Mouse (Mus musculus) heart, embryonic 13.5 days (tissue): Measurements from ENCODE around the gene Ivd. TPM values are rescaled to one million over a fixed set of nuclear protein-coding genes. Genes with fewer than 3 reads are reported as not detected.

Source experiments
- ATAC-seq: fragments of 200-750 bp; cut with Nextera tagmentation; 2 replicates; pipeline ENCODE4 v1.8.0; 2017; ENCODE audit warnings: moderate TSS enrichment; ENCODE audit not compliant: insufficient number of reproducible peaks, low FRiP score, low TSS enrichment; ENCODE audit errors: extremely low read depth
- H3K27ac ChIP-seq: fragments of 300-500 bp; sonication (generic); replicated peaks from 2 replicates; pipeline ENCODE4 v1.5.1; 2015; ENCODE audit warnings: moderate library complexity, mild to moderate bottlenecking, inconsistent platforms
- H3K27me3 ChIP-seq: fragments of 300-500 bp; sonication (generic); replicated peaks from 2 replicates; pipeline ENCODE4 v1.6.1; 2015; ENCODE audit warnings: mild to moderate bottlenecking, inconsistent platforms
- H3K36me3 ChIP-seq: fragments of 300-500 bp; sonication (generic); 2 replicates; pipeline ENCODE4 v1.6.1; 2015; ENCODE audit warnings: mild to moderate bottlenecking, inconsistent platforms
- H3K4me1 ChIP-seq: fragments of 300-500 bp; sonication (generic); 2 replicates; pipeline ENCODE4 v1.6.1; 2015; ENCODE audit warnings: inconsistent platforms
- H3K4me2 ChIP-seq: fragments of 300-500 bp; sonication (generic); 2 replicates; pipeline ENCODE4 v1.6.1; 2015; ENCODE audit warnings: inconsistent platforms, mild to moderate bottlenecking, moderate library complexity
- H3K4me3 ChIP-seq: fragments of 300-500 bp; sonication (generic); 2 replicates; pipeline ENCODE4 v1.5.1; 2015; ENCODE audit warnings: moderate library complexity, mild to moderate bottlenecking, inconsistent platforms
- H3K9ac ChIP-seq: fragments of 300-500 bp; sonication (generic); 2 replicates; pipeline ENCODE4 v1.6.1; 2015; ENCODE audit warnings: inconsistent platforms, mild to moderate bottlenecking, moderate library complexity
- H3K9me3 ChIP-seq: fragments of 300-500 bp; sonication (generic); 2 replicates; pipeline ENCODE4 v1.6.1; 2016; ENCODE audit warnings: inconsistent platforms
- WGBS: fragments of 180-500 bp; shearing (Covaris S2); methylation state at CpG from one replicate; pipeline ENCODE4 v1.1.7; 2015; ENCODE audit warnings: mixed read lengths; 5-methylcytosine and 5-hydroxymethylcytosine counted together
- polyA plus RNA-seq: library from polyadenylated mRNA; unstranded; fragments of >200 nt; fragmentation: Nextera tagmentation; extraction: Ambion mirVana; gene quantifications from 2 replicates; pipeline ENCODE4 v1.2.1, GENCODE M21; 2015

The Ivd gene
- polyA plus RNA-seq, 1 experiment from 2014 or later: 69.9 TPM

DNA sequence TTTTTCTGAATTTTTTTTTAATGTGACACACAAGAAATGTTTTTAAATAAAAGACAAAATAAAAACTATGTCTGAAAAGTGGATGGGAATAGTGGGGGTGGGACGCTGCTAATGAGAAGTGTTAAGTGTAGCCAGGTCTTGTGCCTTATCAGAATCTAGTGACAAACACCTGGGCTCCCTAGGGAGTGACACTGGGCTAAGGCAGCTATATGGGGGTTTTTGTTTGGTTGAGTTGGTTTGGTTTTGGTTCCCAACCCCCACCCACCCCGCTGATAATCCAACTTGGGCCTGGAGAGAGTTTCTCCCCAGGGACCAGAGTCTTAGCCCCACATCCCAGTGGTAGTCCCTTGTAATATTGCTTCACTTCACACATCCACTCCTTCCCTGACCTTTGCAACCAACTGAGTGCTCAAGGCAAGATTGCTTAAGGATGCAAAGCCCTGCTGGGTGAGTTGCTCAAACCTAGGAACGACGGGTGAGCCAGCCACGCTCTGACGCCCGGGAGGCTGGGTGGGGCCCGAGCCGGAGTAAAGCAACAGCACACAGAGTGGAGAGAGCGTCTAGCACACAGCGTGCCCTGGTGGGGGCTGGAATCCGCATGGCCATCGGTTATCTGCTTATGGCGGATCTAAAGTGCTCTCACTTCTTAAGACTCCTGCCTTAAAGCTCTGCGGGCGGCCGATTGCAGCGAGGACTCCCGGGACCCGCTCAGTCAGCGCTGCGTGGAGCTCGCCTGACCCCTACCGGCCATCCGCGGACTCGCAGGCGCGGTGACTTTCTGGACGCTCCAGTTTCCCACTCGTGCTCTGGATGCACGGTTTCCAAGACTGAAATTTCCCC is 21.3 kb downstream of the Ivd start:
- peak overlapping the region; percentile 47 for H3K4me3 ChIP-seq
- H3K27ac ChIP-seq: no peak overlapping the region
- H3K36me3 ChIP-seq: peaks cover 18% of the 10 kb centered on the region
- H3K27me3 ChIP-seq: peaks cover 40% of the 10 kb centered on the region
- H3K4me2 ChIP-seq: peak overlapping the region; percentile 73
- 3% methylated on average over 32 of the region's 32 CpGs for WGBS
- peak; percentile 64 for ATAC-seq
- H3K4me1 ChIP-seq: peaks cover 32% of the 10 kb centered on the region
- no peaks in the 10 kb centered on the region for H3K9me3 ChIP-seq
- H3K9ac ChIP-seq: peak overlapping the region; percentile 76

DNA sequence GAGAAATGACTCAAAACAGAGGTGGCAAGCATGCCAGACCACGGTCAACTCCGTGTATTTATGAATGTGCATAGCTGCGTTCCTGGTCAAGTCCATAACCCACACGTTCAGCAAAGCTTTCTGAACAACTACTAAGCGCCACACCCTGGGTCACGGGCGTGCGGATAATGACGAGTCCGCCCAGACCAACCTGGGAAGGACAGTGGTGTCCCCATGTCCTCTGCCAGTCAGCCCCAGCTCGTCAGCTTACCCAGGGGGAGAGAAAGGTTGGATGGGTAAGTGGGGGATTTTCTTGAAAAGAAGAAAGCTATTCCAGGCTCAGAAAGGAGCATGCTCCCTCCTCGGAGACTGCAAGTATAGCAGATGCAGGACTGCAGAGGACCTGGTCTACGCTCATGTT is 25.7 kb downstream of the Ivd start:
- H3K9ac ChIP-seq: peak overlapping the region; percentile 57
- peak; percentile 40; the same call in 1 of the 2 replicates for ATAC-seq
- H3K4me2 ChIP-seq: peak overlapping the region; percentile 60
- no peaks in the 10 kb centered on the region for H3K36me3 ChIP-seq
- H3K27ac ChIP-seq: peak overlapping the region; percentile 26
- no peaks in the 10 kb centered on the region for H3K9me3 ChIP-seq
- peaks cover 24% of the 10 kb centered on the region for H3K4me1 ChIP-seq
- WGBS: 53% methylated on average over 13 of the region's 13 CpGs
- H3K27me3 ChIP-seq: peaks cover 73% of the 10 kb centered on the region
- peak overlapping the region; percentile 21 for H3K4me3 ChIP-seq

DNA sequence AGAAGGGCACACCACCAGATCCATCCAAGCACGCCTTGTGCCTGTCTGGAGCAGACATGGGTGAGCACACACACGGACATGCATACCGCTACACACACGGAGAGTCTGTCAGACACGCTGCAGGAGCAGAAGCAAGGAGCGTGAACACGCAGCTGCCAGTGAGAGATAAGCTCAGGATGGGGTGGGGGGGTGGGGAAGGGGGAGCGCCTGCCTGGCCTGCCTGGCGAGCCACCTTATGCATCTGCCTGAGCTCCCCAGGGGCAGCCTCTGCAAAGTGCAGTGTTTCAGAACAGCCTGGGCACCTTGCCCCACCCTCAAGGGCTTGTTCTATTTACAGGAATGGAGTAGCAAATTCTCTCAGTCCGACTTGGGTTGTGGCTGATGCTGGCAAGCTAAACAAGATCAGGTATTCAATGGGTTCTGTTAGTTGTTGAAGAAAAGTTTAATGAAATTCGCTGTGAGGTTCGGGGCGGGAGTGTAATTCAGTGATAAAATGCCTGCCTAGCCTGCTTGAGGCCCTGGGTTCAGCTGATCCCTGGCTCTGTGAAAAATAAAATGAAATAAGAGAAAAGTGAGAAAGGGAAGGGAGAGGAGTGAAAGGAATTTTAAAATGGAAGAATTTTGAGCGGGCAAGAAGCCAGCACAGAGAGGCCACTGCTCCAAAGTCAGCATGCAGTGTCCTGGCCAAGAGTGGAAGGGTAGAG is 26.2 kb downstream of the Ivd start:
- peak overlapping the region; percentile 21 for H3K4me3 ChIP-seq
- no peaks in the 10 kb centered on the region for H3K36me3 ChIP-seq
- WGBS: 13% methylated on average over 14 of the region's 14 CpGs
- peak overlapping the region; percentile 57 for H3K9ac ChIP-seq
- peak overlapping the region; percentile 60 for H3K4me2 ChIP-seq
- peaks cover 78% of the 10 kb centered on the region for H3K27me3 ChIP-seq
- H3K27ac ChIP-seq: peak overlapping the region; percentile 26
- H3K4me1 ChIP-seq: peaks cover 18% of the 10 kb centered on the region
- no peaks in the 10 kb centered on the region for H3K9me3 ChIP-seq
- peak; percentile 80 for ATAC-seq

DNA sequence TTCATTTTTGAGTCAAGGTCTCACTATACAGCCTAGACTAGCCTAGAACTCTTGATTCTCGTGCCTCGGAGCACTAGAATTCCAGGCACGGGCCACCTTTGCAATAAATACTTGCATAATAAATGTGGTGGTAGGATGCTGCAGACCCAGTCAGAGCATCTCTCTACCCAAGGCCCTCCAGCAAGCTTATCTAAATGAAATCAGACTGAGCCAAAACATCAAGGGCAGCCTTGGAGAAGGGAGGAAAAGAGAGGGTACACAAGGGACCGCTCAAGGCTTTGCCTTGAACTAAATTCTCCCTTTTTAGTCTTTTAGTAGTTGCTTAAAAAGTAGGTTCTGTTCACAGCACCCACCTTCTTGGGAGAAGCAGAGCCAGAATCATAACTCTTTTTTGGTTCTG is 29.4 kb downstream of the Ivd start:
- no peak overlapping the region for H3K4me2 ChIP-seq
- WGBS: 85% methylated on average over 4 of the region's 4 CpGs
- peaks cover 85% of the 10 kb centered on the region for H3K27me3 ChIP-seq
- no peak for ATAC-seq
- no peaks in the 10 kb centered on the region for H3K36me3 ChIP-seq
- H3K4me1 ChIP-seq: peaks cover 20% of the 10 kb centered on the region
- no peak overlapping the region for H3K9ac ChIP-seq
- no peak overlapping the region for H3K4me3 ChIP-seq
- H3K9me3 ChIP-seq: no peaks in the 10 kb centered on the region
- H3K27ac ChIP-seq: no peak overlapping the region

DNA sequence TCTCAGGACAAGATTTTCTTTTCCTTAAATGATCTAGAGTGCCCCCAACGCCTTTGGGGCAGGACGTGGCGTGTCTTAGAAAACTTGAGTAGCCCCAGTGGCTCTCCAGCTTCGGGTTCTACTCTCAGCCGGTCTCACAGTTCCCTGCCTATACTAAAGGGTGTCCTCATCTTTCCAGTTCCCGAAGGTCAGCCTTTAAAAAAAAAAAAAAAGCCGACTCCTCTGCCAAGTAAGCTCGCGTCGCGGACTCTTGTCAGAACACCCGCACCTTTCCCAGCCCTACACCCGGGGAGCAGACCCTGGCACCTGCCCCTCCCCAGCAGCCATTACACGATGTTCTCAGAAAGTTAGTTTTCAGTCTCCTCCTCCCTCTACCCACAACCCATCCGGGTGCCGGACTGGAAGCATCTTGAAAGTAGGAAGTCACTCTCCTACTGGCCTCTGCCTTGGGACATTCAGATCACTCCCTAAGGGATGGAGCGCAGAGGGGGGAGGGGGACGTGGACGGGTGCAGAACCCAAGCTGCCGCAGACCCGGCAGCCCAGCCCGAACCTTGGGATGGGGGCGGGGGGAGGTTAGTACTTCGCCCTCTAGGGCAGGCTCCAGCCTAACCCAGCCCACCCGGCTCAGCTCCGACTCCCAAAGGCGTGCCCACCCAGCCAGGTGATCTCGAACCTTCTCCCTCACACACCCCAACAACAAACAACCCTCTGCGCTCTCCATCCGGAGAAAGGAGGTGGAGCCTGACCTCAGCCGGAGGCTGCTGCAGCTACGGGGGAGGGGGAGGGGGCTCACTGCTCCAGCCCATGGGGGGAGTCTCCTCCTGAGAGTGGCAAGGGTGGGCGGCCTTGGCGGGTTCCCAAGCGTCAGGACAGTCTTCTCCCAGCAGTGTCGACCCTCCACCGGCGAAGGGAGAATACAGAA is 34.5 kb downstream of the Ivd start:
- Histone ChIP-seq H3K27me3 (peaks cover 96% of the 10 kb centered on the region), H3K4me1 (peaks cover 37% of the 10 kb centered on the region), H3K9me3 (no peaks in the 10 kb centered on the region), H3K27ac (no peak overlapping the region), H3K4me2 (peak overlapping the region; percentile 87), H3K36me3 (no peaks in the 10 kb centered on the region), H3K4me3 (peak overlapping the region; percentile 57), H3K9ac (peak overlapping the region; percentile 72)
- under 1% methylated on average over 38 of the region's 38 CpGs for WGBS
- no peak for ATAC-seq

DNA sequence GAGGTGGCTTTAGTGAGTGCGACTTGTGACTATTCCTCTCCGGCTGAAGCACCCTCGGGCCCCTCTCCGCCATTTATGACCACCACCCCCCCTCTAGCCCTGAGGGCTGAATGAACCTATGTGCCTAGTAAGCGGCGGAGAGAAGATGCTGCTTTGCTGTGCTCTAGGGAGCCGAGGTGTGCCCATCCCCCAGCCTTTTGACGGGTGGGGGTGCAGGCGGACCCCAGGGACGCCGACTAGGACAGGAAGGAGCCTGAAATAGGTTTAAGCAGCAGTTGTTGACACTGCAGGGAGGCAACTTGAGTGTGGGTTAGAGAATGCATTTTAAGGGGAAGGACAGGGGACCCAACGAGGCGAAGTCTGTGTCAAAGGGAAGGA is 35.1 kb downstream of the Ivd start:
- Histone ChIP-seq H3K27me3 (peaks cover 90% of the 10 kb centered on the region), H3K36me3 (no peaks in the 10 kb centered on the region), H3K9ac (peak overlapping the region; percentile 72), H3K4me2 (peak overlapping the region; percentile 87), H3K4me3 (peak overlapping the region; percentile 57), H3K9me3 (no peaks in the 10 kb centered on the region), H3K4me1 (peaks cover 37% of the 10 kb centered on the region), H3K27ac (no peak overlapping the region)
- no peak for ATAC-seq
- WGBS: 2% methylated on average over 13 of the region's 13 CpGs

DNA sequence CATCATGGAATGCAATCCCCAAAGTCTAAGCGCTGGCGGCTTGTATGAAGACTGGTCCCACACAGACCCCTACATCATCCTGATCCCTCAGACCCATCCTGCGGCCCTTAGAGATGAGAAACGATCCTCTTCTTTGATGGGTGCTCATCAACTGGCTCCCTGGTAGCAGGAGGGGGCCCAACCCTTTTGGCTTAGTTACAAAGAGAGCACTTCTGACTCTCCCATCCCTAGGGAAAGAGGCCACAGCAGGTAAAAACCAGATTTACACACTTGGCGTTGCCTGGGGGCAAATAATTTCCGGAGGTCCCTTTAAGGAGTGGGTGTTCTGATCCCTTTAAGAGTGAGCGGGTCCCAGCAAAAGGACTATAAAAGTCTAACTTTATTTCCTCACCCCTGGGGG is 35.6 kb downstream of the Ivd start:
- H3K9ac ChIP-seq: peak overlapping the region; percentile 72; the same call in 1 of the 2 replicates
- peak overlapping the region; percentile 87 for H3K4me2 ChIP-seq
- peak overlapping the region; percentile 57 for H3K4me3 ChIP-seq
- H3K4me1 ChIP-seq: peaks cover 37% of the 10 kb centered on the region
- 3% methylated on average over 7 of the region's 7 CpGs for WGBS
- no peaks in the 10 kb centered on the region for H3K36me3 ChIP-seq
- H3K9me3 ChIP-seq: no peaks in the 10 kb centered on the region
- peaks cover 85% of the 10 kb centered on the region for H3K27me3 ChIP-seq
- no peak overlapping the region for H3K27ac ChIP-seq
- no peak for ATAC-seq

DNA sequence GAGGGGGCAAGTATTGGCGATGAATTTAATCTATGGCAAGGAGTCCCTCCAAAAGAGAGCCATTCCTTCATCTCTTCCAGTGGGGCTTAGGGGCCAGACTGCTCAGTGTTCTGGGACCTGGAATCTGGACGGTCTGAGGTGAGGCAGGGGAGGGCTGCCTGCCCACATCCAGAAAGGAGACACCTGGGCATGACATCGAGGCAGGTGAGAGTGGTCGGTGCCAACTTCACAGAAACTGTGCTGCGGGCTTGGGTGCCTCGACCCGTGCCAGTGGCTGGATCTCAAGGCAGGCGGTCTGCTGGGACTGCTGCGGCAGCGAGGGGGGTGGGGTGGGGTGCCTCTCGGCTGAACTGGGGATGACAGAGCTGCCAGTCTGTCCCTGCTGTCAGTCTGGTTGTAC is 36.1 kb downstream of the Ivd start:
- WGBS: 3% methylated on average over 11 of the region's 11 CpGs
- H3K4me2 ChIP-seq: peak overlapping the region; percentile 87; the same call in 1 of the 2 replicates

DNA sequence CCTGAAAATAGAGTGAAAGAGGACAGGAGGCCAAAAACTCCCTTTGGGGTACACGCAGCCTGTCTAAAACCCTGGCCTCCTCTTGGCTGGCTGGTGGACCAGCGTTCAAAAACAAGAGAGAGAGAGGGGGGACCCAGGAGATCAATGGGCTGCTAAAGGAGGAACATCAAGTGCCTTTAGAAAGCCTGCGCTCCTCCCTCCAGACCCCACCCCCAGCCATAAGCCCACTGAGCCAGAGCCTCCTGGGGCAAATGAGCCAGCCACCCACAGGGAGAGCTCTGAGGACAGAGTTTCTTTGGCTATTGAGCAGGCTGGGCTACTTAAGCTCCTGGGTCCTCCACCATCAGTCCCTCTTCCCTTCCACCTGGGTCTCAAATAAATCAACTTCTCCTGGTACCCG is 37.0 kb downstream of the Ivd start:
- H3K27me3 ChIP-seq: peaks cover 72% of the 10 kb centered on the region
- no peak overlapping the region for H3K27ac ChIP-seq
- ATAC-seq: no peak
- 6% methylated on average over 4 of the region's 4 CpGs for WGBS
- H3K9ac ChIP-seq: no peak overlapping the region
- peaks cover 49% of the 10 kb centered on the region for H3K4me1 ChIP-seq
- no peaks in the 10 kb centered on the region for H3K36me3 ChIP-seq
- H3K4me3 ChIP-seq: no peak overlapping the region
- no peak overlapping the region for H3K4me2 ChIP-seq
- no peaks in the 10 kb centered on the region for H3K9me3 ChIP-seq

More for the DNA sequence above, 36.1 kb downstream of the Ivd start:
- H3K36me3 ChIP-seq: no peaks in the 10 kb centered on the region
- H3K4me1 ChIP-seq: peaks cover 39% of the 10 kb centered on the region
- 0 out of 2 replicates have a peak overlapping the region, but pooled peaks have one; percentile 44 for H3K9ac ChIP-seq
- peaks cover 81% of the 10 kb centered on the region for H3K27me3 ChIP-seq
- H3K9me3 ChIP-seq: no peaks in the 10 kb centered on the region
- H3K4me3 ChIP-seq: 0 out of 2 replicates have a peak overlapping the region, but pooled peaks have one; percentile 57
- ATAC-seq: no peak
- no peak overlapping the region for H3K27ac ChIP-seq

DNA sequence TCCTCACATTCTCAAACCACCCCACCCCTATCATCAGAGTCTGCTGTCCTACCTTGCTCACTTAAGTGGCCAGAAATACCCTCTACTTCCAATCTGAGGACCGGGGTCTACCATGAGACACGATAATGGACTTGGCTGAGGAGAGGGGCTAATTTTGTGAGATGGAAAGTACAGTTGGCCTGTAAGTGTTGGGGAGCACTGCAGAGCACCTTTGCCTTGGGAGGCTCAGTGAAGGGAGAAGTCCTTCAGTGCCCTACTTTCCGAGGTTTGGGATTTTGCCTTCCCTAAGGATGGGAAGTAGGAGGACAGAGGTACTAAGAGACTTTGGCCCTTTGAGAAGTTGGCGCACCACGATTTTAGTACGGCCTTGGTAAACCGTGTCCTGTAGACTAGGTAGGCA is 37.6 kb downstream of the Ivd start:
- H3K36me3 ChIP-seq: no peaks in the 10 kb centered on the region
- peaks cover 72% of the 10 kb centered on the region for H3K27me3 ChIP-seq
- H3K4me2 ChIP-seq: no peak overlapping the region
- no peak for ATAC-seq
- H3K4me3 ChIP-seq: no peak overlapping the region
- H3K4me1 ChIP-seq: peaks cover 54% of the 10 kb centered on the region
- no peak overlapping the region for H3K27ac ChIP-seq
- no peaks in the 10 kb centered on the region for H3K9me3 ChIP-seq
- no peak overlapping the region for H3K9ac ChIP-seq
- WGBS: 15% methylated on average over 7 of the region's 7 CpGs
